Mouse (Mus musculus): ENCODE measurements around the gene Mettl5. TPM values are rescaled to one million over a fixed set of nuclear protein-coding genes. Genes with fewer than 3 reads are reported as not detected.
A peak's percentile ranks its signal among the peaks of the same experiment; 100 is the strongest.

The Mettl5 gene
- total RNA-seq, 2 experiments from 2014 or later: 27.3 to 43.5 TPM

- peak; percentile 60 for ATAC-seq (replicated peaks; ENCODE audit: low FRiP score, low TSS enrichment, poor library complexity, severe bottlenecking)
Observed at GRCm38 (mm10) chr2:69860972-69861452, 24.4 kb downstream of the Mettl5 start.

- ATAC-seq (replicated peaks; ENCODE audit: low FRiP score, low TSS enrichment, poor library complexity, severe bottlenecking): no peak
Observed at GRCm38 (mm10) chr2:69857882-69858281, 27.5 kb downstream of the Mettl5 start.

GRCm38 (mm10) chr2:69856392-69856791 lies 29.0 kb downstream of the Mettl5 start:
- peak; percentile 60 for ATAC-seq (replicated peaks; ENCODE audit: low FRiP score, low TSS enrichment, poor library complexity, severe bottlenecking)

- ATAC-seq (replicated peaks; ENCODE audit: low FRiP score, low TSS enrichment, poor library complexity, severe bottlenecking): peak; percentile 96
Observed at GRCm38 (mm10) chr2:69851427-69852058, 33.9 kb downstream of the Mettl5 start.

GRCm38 (mm10) chr2:69849215-69849614 lies 36.2 kb downstream of the Mettl5 start:
- no peak for ATAC-seq (replicated peaks; ENCODE audit: low FRiP score, low TSS enrichment, poor library complexity, severe bottlenecking)

- 0 out of 2 replicates have a peak, but pooled peaks have one; percentile 16 for ATAC-seq (replicated peaks; ENCODE audit: low FRiP score, low TSS enrichment, poor library complexity, severe bottlenecking)
Observed at GRCm38 (mm10) chr2:69840261-69840660, 45.2 kb downstream of the Mettl5 start.

- no peak for ATAC-seq (replicated peaks; ENCODE audit: low FRiP score, low TSS enrichment, poor library complexity, severe bottlenecking)
Observed at GRCm38 (mm10) chr2:69838707-69839106, 46.7 kb downstream of the Mettl5 start.

- peak; percentile 77 for ATAC-seq (replicated peaks; ENCODE audit: low FRiP score, low TSS enrichment, poor library complexity, severe bottlenecking)
Observed at GRCm38 (mm10) chr2:69837996-69838395, 47.4 kb downstream of the Mettl5 start.

- peak; percentile 50; the same call in 1 of the 2 replicates for ATAC-seq (replicated peaks; ENCODE audit: low FRiP score, low TSS enrichment, poor library complexity, severe bottlenecking)
Observed at GRCm38 (mm10) chr2:69837244-69837967, 48.0 kb downstream of the Mettl5 start.

GRCm38 (mm10) chr2:69830116-69830515 lies 55.3 kb downstream of the Mettl5 start:
- peak; percentile 32; the same call in 1 of the 2 replicates for ATAC-seq (replicated peaks; ENCODE audit: low FRiP score, low TSS enrichment, poor library complexity, severe bottlenecking)

GRCm38 (mm10) chr2:69829680-69830079 lies 55.7 kb downstream of the Mettl5 start:
- peak; percentile 85 for ATAC-seq (replicated peaks; ENCODE audit: low FRiP score, low TSS enrichment, poor library complexity, severe bottlenecking)

- no peak for ATAC-seq (replicated peaks; ENCODE audit: low FRiP score, low TSS enrichment, poor library complexity, severe bottlenecking)
Observed at GRCm38 (mm10) chr2:69828031-69828430, 57.4 kb downstream of the Mettl5 start.

GRCm38 (mm10) chr2:69826380-69826779 lies 59.0 kb downstream of the Mettl5 start:
- ATAC-seq (replicated peaks; ENCODE audit: low FRiP score, low TSS enrichment, poor library complexity, severe bottlenecking): no peak

GRCm38 (mm10) chr2:69825898-69826297 lies 59.5 kb downstream of the Mettl5 start:
- ATAC-seq (replicated peaks; ENCODE audit: low FRiP score, low TSS enrichment, poor library complexity, severe bottlenecking): no peak

- ATAC-seq (replicated peaks; ENCODE audit: low FRiP score, low TSS enrichment, poor library complexity, severe bottlenecking): no peak
Observed at GRCm38 (mm10) chr2:69823129-69823677, 62.2 kb downstream of the Mettl5 start.

- 0 out of 2 replicates have a peak, but pooled peaks have one; percentile 32 for ATAC-seq (replicated peaks; ENCODE audit: low FRiP score, low TSS enrichment, poor library complexity, severe bottlenecking)
Observed at GRCm38 (mm10) chr2:69822361-69823128, 62.9 kb downstream of the Mettl5 start.

- ATAC-seq (replicated peaks; ENCODE audit: low FRiP score, low TSS enrichment, poor library complexity, severe bottlenecking): peak; percentile 32
Observed at GRCm38 (mm10) chr2:69821711-69822110, 63.7 kb downstream of the Mettl5 start, which contains the start of gene Klhl23. Klhl23 (plus strand) TSS chr2:69821944.

Measured in megakaryocyte-erythroid progenitor cell, adult 5-6 weeks (primary cell).